Mouse (Mus musculus) neural tube, embryonic 14.5 days (tissue): ENCODE results near the gene Cyp4f17. TPM values are rescaled to one million over a fixed set of nuclear protein-coding genes. Genes with fewer than 3 reads are reported as not detected.
"Not testable (repeated sequence)": the region's sequence is repeated elsewhere in the genome, so short reads cannot be mapped to it uniquely, and the experiment has no call there.

Experiments
- ATAC-seq: fragments of 200-750 bp; cut with Nextera tagmentation; 2 replicates; pipeline ENCODE4 v1.8.0; 2017; ENCODE audit warnings: low read depth, mild to moderate bottlenecking, moderate TSS enrichment, moderate library complexity
- H3K27ac ChIP-seq: fragments of 300-500 bp; sonication (generic); 2 replicates; pipeline ENCODE4 v1.5.1; 2014; ENCODE audit warnings: low read depth, mild to moderate bottlenecking, control low read depth, low read length, moderate library complexity, mixed read lengths
- H3K27me3 ChIP-seq: fragments of 300-500 bp; sonication (generic); 2 replicates; pipeline ENCODE4 v1.6.1; 2014; ENCODE audit warnings: low read length; ENCODE audit not compliant: control insufficient read depth, insufficient read depth
- H3K36me3 ChIP-seq: fragments of 300-500 bp; sonication (generic); 2 replicates; pipeline ENCODE4 v1.6.1; 2014; ENCODE audit warnings: low read length, mixed read lengths; ENCODE audit not compliant: control insufficient read depth, insufficient read depth
- H3K4me1 ChIP-seq: fragments of 300-500 bp; sonication (generic); 2 replicates; pipeline ENCODE4 v1.6.1; 2014; ENCODE audit warnings: low read length; ENCODE audit not compliant: control insufficient read depth, insufficient read depth
- H3K4me2 ChIP-seq: fragments of 300-500 bp; sonication (generic); 2 replicates; pipeline ENCODE4 v1.6.1; 2014; ENCODE audit warnings: mild to moderate bottlenecking, low read depth, low read length, control low read depth
- H3K4me3 ChIP-seq: fragments of 300-500 bp; sonication (generic); 2 replicates; pipeline ENCODE4 v1.5.1; 2014; ENCODE audit warnings: low read depth, low read length, control low read depth, mixed read lengths
- H3K9ac ChIP-seq: fragments of 300-500 bp; sonication (generic); replicated peaks from 2 replicates; pipeline ENCODE4 v1.6.1; 2014; ENCODE audit warnings: low read depth, mild to moderate bottlenecking, control low read depth, low read length, mixed read lengths
- H3K9me3 ChIP-seq: fragments of 300-500 bp; sonication (generic); 2 replicates; pipeline ENCODE4 v1.6.1; 2016; ENCODE audit warnings: low read length; ENCODE audit not compliant: control insufficient read depth
- WGBS: fragments of 180-500 bp; shearing (Covaris S2); extraction: QIAGEN DNeasy Blood & Tissue Kit; methylation state at CpG from one replicate; pipeline ENCODE4 v1.1.7; 2014; 5-methylcytosine and 5-hydroxymethylcytosine counted together
- polyA plus RNA-seq: library from polyadenylated mRNA; unstranded; fragments of >200 nt; fragmentation: Nextera tagmentation; extraction: Ambion mirVana; gene quantifications from 2 replicates; pipeline ENCODE4 v1.2.1, GENCODE M21; 2014

Gene Cyp4f17
- polyA plus RNA-seq, 1 experiment from 2014 or later = 13.1 TPM

DNA sequence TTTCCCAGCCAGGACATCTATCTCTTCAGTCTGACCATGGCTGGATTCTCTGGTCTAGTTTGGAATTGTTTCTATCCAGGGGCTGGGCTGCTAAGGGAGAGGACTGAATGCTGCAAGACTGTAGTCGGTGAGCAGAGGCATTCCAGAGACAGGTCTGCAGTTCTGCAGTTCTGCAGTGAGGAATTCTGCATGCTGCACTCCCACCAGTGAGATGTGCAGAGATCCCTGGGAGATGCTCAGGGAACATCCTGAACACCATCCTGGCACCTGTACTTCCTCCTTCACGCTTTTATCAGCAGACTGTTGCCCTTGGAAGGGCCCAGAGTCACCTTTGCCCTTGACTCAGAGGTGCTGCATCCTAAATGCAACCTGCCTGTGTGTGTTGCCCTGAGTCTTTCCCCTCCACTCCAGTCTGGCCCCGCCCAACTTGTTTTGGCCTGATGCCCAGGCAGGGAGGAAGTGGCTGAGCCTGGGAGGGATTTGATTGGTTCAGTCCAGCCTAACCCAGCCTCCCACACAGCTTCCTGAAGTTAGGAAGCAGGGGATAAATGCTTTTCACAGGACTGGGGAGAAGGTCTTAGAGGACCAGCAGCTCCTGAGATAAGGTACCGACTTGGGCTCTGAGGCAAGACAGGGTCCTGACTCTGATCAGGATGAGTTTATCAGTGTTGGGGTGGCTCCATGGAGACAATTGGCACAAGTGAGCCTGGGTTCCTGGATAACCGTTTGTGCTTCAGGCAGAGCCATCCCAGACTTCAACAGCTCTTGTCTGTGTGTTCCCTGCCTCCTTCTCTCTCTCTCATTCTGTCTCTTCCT is 30.4 kb downstream of the Cyp4f17 start, which contains the start of gene Cyp4f16:
Cyp4f16 (plus strand) TSS at position 508 of the 816 bp plus-strand sequence.
- Histone ChIP-seq H3K4me2 (peak within 1 kb of the TSS; percentile 56), H3K9ac (peak within 1 kb of the TSS; percentile 46), H3K4me3 (peak within 1 kb of the TSS; percentile 29)
- H3K9me3 ChIP-seq, H3K27ac ChIP-seq, H3K27me3 ChIP-seq, H3K4me1 ChIP-seq, H3K36me3 ChIP-seq: not testable (repeated sequence)
- ATAC-seq = peak; percentile 95
- 11% methylated on average over 5 of the region's 5 CpGs for WGBS

GRCm38 (mm10) chr17:32536867-32537250 is 31.0 kb downstream of the Cyp4f17 start:
- Histone ChIP-seq H3K27me3 (no peaks in the 10 kb centered on the region), H3K9me3 (no peaks in the 10 kb centered on the region), H3K9ac (peak overlapping the region; percentile 46), H3K27ac (no peak overlapping the region), H3K4me2 (peak overlapping the region; percentile 56), H3K4me1 (peaks cover 5% of the 10 kb centered on the region; the same call in 1 of the 2 replicates), H3K36me3 (no peaks in the 10 kb centered on the region), H3K4me3 (peak overlapping the region; percentile 29)
- peak; percentile 35; the same call in 1 of the 2 replicates for ATAC-seq
- WGBS = 74% methylated on average over 5 of the region's 5 CpGs

DNA sequence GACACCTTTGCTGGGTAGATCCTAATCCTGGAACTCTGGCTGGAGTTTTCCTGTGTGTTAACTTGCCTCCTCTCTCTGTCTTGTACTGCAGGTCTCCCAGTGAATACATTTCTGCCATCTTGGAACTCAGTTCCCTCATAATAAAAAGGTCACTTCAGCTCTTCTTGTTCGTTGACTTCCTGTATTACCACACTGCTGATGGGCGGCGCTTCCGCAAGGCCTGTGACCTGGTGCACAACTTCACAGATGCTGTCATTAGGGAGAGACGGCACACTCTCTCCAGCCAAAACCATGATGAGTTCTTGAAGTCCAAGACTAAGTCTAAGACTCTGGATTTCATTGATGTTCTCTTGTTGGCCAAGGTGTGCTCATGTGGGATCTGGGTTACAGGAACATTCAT is 38.9 kb downstream of the Cyp4f17 start:
- not testable (repeated sequence) for H3K4me2 ChIP-seq, H3K27me3 ChIP-seq, H3K36me3 ChIP-seq, H3K4me3 ChIP-seq, ATAC-seq, H3K9me3 ChIP-seq, H3K4me1 ChIP-seq, H3K27ac ChIP-seq, H3K9ac ChIP-seq
- 93% methylated on average over 5 of the region's 5 CpGs for WGBS

DNA sequence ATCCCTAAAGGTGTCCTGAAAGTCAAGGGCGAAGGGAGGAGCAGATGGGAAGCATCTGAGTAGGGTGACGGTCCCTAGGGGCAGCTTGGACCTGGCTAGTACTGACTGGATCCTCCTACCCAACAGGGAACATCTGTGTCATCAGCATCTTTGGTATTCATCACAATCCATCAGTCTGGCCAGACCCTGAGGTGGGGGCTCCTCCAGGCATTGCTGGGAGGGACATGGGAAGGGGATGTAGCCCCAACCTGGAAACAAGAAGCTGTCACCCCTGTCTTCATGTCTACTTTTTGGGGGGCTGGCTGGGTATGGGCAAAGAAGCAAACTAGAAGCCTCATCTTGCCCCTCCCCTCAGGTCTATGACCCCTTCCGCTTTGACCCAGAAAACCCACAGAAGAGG is 44.5 kb downstream of the Cyp4f17 start:
- Histone ChIP-seq H3K4me3 (peak overlapping the region; percentile 22; the same call in 1 of the 2 replicates), H3K4me2 (peak overlapping the region; percentile 44)
- not testable (repeated sequence) for H3K27me3 ChIP-seq, H3K27ac ChIP-seq, H3K36me3 ChIP-seq, H3K9ac ChIP-seq, ATAC-seq, H3K4me1 ChIP-seq, H3K9me3 ChIP-seq
- WGBS = 96% methylated on average over 3 of the region's 3 CpGs

DNA sequence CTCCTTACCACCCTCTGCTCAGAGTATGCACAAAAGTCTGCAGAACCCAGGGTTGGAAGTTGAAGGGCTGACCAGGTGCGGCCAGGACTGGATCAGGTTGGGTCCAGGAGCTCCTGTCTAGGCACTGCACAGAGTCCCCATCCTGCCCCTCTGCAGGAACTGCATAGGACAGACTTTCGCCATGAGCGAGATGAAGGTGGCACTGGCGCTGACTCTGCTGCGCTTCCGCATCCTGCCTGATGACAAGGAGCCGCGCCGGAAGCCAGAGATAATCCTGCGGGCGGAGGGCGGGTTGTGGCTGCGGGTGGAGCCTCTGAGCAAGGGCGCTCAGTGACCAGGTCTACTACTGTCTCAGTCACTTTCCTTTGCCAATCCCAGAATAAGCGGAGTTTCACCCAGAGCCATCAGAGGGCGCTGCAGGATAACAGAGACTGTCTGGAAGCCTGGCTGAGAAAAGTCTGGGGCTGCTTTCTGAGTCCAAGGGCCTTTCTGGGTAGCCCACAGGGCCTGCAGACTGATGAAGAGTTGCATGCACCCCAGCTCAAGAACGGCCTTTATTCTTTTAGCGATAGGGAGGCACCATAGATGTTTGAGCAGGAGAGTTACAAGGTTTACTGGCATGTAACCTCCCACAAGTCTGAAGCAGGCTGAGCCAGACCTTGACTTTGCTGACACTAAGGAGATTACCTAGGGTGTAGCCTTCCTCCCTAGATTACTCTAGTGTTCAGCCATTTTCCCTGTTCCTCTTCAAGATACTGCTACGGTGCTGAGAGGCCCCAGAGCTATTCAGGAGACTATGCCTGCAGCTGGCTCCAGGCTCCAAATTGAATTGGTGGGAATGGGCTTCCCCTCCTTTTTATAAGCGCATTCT is 45.3 kb downstream of the Cyp4f17 start:
- no peak overlapping the region for H3K27ac ChIP-seq
- WGBS = 10% methylated on average over 20 of the region's 20 CpGs

GRCm38 (mm10) chr17:32553016-32553415 is 47.2 kb downstream of the Cyp4f17 start:
- H3K9ac ChIP-seq, ATAC-seq, H3K27me3 ChIP-seq, H3K4me2 ChIP-seq, H3K9me3 ChIP-seq, H3K4me1 ChIP-seq, H3K4me3 ChIP-seq, H3K36me3 ChIP-seq, H3K27ac ChIP-seq: not testable (repeated sequence)
- WGBS = 47% methylated on average over 1 of the region's 1 CpGs

More for the DNA sequence above, 45.3 kb downstream of the Cyp4f17 start:
- Histone ChIP-seq H3K4me3 (peak overlapping the region; percentile 22), H3K9ac (peak overlapping the region; percentile 32; the same call in 1 of the 2 replicates), H3K36me3 (no peaks in the 10 kb centered on the region), H3K4me1 (no peaks in the 10 kb centered on the region), H3K27me3 (no peaks in the 10 kb centered on the region), H3K4me2 (peak overlapping the region; percentile 44), H3K9me3 (no peaks in the 10 kb centered on the region)
- ATAC-seq = peak; percentile 97

GRCm38 (mm10) chr17:32554368-32554767 is 48.5 kb downstream of the Cyp4f17 start:
- not testable (repeated sequence) for H3K9ac ChIP-seq, H3K9me3 ChIP-seq, ATAC-seq, H3K27ac ChIP-seq, H3K4me2 ChIP-seq, H3K36me3 ChIP-seq, H3K4me3 ChIP-seq, H3K4me1 ChIP-seq, H3K27me3 ChIP-seq
- 78% methylated on average over 9 of the region's 9 CpGs for WGBS

- H3K27ac ChIP-seq, H3K27me3 ChIP-seq, H3K4me3 ChIP-seq, ATAC-seq, H3K36me3 ChIP-seq, H3K9ac ChIP-seq, H3K9me3 ChIP-seq, H3K4me1 ChIP-seq, H3K4me2 ChIP-seq: not testable (repeated sequence)
- 81% methylated on average over 2 of the region's 2 CpGs for WGBS
Measured at GRCm38 (mm10) chr17:32563301-32563700, 57.5 kb downstream of the Cyp4f17 start.

DNA sequence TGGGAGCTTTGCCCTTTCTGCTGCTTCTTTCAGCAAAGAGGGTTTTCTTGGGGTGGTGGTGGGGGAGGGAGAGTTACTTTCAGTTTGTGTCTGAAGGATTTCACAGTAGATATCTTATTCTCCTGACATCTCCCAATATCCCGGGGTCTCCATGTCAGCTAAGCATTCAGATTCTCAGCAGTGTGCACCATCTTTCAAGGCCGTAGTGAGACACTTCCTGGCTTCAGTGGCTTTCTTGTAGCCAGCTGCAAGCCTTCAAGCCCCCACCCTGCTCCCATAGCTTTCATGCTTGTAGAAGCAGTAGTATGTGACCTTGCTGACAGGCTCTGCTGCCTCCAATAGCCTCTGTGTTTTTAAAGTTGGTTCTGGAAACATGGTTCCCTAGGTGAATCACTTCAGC is 67.4 kb downstream of the Cyp4f17 start:
- not testable (repeated sequence) for H3K9me3 ChIP-seq, H3K4me1 ChIP-seq, H3K9ac ChIP-seq, H3K36me3 ChIP-seq, H3K27me3 ChIP-seq, H3K4me3 ChIP-seq, H3K4me2 ChIP-seq, ATAC-seq, H3K27ac ChIP-seq
- 60% methylated on average over 2 of the region's 2 CpGs for WGBS
